Mouse (Mus musculus) urinary bladder, postnatal 14 days (tissue): ENCODE measurements at regions not wholly inside any gene's neighbourhood (a gene's known extent, or its start where the extent isn't known, plus 50 kb on each side); places are given as distances from the start of the nearest gene placed in this dataset.

Experiments
- DNase-seq: peaks from one replicate; pipeline ENCODE4 v3.0.0; 2021; ENCODE audit warnings: low spot score

GRCm38 (mm10) chr7:52399513-52399912, 384.0 kb upstream of the 1700015G11Rik start:
- DNase-seq: no peak

DNA sequence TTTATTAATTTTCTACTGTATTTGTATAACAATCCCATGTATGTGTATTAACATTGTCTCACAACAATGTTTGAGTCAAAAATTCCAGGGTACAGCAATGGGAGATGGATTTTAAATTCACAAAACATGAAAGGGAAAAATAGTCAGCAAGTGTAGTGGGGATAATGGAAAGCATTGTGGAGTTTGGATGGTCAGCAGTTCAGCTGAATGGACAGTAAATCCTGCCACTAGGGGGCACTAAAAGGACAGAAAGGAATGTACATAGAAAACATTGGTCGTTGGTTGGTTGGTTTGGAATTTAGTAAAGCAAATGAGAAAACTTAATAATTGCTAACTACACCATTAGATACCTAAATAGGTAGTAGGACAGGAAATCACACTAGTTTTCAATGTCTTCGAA, 376.3 kb upstream of the 1700015G11Rik start:
- peak; percentile 19 for DNase-seq
